Mouse (Mus musculus): Measurements from ENCODE around the gene Adam23. TPM values are rescaled to one million over a fixed set of nuclear protein-coding genes. Genes with fewer than 3 reads are reported as not detected.

The Adam23 gene
- polyA plus RNA-seq, 1 experiment: 29.4 TPM

DNA sequence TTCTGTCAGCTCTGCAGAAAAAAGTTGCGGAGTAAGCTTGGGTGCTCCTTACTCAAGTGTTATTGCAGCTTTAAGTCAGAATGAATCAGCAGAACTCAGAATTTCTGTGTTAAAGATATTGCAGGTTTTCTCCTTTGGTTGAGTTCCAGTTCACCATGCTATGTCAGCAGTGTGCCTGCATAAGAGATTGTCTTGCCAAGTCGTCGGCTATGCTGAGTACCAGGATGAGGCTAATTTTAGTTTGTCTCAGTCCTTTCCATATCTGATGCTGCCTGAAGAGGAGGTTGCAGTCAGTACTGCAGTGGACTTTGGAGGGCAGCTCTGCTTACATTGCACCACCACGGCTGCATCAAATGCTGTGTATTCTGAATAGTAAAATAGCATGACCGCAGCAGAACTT, 33.3 kb downstream of the Adam23 start:
- TF ChIP-seq CTCF (IDR thresholded peaks at IDR 0.05; ENCODE audit: borderline replicate concordance, extremely low read depth, insufficient read depth, insufficient read length) (no peak), POLR2A (IDR thresholded peaks at IDR 0.05; ENCODE audit: borderline replicate concordance, extremely low read depth, insufficient read depth, insufficient read length, poor library complexity, severe bottlenecking) (no peak)
- no peak for DNase-seq (ENCODE audit: low read depth)

DNA sequence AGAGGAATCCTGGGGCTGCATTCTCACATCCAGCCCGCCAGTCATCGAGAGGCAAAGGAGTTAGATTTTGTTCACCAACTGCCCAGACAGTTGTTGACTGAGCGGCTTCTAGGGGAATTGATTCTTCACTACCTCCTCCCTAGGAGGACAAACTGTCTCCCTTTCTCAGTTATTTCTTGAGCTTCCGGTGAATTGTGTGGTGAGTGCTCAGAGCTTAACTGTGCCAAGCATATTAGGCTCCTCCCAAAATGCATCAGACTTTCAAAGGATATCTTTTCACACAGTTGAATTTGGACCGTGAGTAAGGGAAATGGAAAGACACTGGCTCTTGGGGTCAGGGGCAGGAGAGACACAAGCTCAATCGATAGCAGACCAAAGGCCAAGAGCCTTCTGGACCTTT, 39.0 kb downstream of the Adam23 start:
- TF ChIP-seq CTCF (IDR thresholded peaks at IDR 0.05; ENCODE audit: borderline replicate concordance, extremely low read depth, insufficient read depth, insufficient read length) (no peak), POLR2A (IDR thresholded peaks at IDR 0.05; ENCODE audit: borderline replicate concordance, extremely low read depth, insufficient read depth, insufficient read length, poor library complexity, severe bottlenecking) (no peak)
- no peak for DNase-seq (ENCODE audit: low read depth)

GRCm38 (mm10) chr1:63486646-63487045, 41.0 kb downstream of the Adam23 start:
- no peak for DNase-seq (ENCODE audit: low read depth)
- TF ChIP-seq CTCF (IDR thresholded peaks at IDR 0.05; ENCODE audit: borderline replicate concordance, extremely low read depth, insufficient read depth, insufficient read length) (no peak), POLR2A (IDR thresholded peaks at IDR 0.05; ENCODE audit: borderline replicate concordance, extremely low read depth, insufficient read depth, insufficient read length, poor library complexity, severe bottlenecking) (no peak)

GRCm38 (mm10) chr1:63491001-63491400, 45.3 kb downstream of the Adam23 start:
- no peak for DNase-seq (ENCODE audit: low read depth)
- TF ChIP-seq CTCF (IDR thresholded peaks at IDR 0.05; ENCODE audit: borderline replicate concordance, extremely low read depth, insufficient read depth, insufficient read length) (no peak), POLR2A (IDR thresholded peaks at IDR 0.05; ENCODE audit: borderline replicate concordance, extremely low read depth, insufficient read depth, insufficient read length, poor library complexity, severe bottlenecking) (no peak)

GRCm38 (mm10) chr1:63493325-63493724, 47.6 kb downstream of the Adam23 start:
- DNase-seq (ENCODE audit: low read depth): no peak
- no peak for TF ChIP-seq POLR2A (IDR thresholded peaks at IDR 0.05; ENCODE audit: borderline replicate concordance, extremely low read depth, insufficient read depth, insufficient read length, poor library complexity, severe bottlenecking)
- no peak for TF ChIP-seq CTCF (IDR thresholded peaks at IDR 0.05; ENCODE audit: borderline replicate concordance, extremely low read depth, insufficient read depth, insufficient read length)

DNA sequence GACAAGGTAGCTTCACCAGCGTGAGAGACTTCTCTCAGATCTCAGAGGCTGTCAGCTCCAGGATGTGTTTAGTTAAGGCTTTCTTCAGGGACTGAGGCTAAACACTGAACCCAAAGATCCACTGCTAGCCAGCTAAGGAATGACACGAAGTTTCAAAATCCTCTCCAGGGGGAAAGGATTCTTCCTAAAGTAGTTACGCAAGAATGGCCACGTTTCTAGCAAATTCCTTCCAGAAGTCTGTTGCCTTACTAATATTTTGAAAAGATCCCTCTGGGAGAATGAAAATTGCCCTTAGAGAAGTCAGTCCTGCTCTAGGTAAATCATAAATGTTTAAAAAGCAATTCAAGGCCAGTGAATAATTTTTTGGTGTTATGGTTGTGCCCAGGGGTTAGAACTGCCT, 61.7 kb downstream of the Adam23 start:
- TF ChIP-seq POLR2A (IDR thresholded peaks at IDR 0.05; ENCODE audit: borderline replicate concordance, extremely low read depth, insufficient read depth, insufficient read length, poor library complexity, severe bottlenecking) (no peak), CTCF (IDR thresholded peaks at IDR 0.05; ENCODE audit: borderline replicate concordance, extremely low read depth, insufficient read depth, insufficient read length) (no peak)
- DNase-seq (ENCODE audit: low read depth): no peak

- peak; percentile 36 for DNase-seq (ENCODE audit: low read depth)
- TF ChIP-seq CTCF (IDR thresholded peaks at IDR 0.05; ENCODE audit: borderline replicate concordance, extremely low read depth, insufficient read depth, insufficient read length) (no peak), POLR2A (IDR thresholded peaks at IDR 0.05; ENCODE audit: borderline replicate concordance, extremely low read depth, insufficient read depth, insufficient read length, poor library complexity, severe bottlenecking) (no peak)
Observed at GRCm38 (mm10) chr1:63508801-63509200, 63.1 kb downstream of the Adam23 start.

DNA sequence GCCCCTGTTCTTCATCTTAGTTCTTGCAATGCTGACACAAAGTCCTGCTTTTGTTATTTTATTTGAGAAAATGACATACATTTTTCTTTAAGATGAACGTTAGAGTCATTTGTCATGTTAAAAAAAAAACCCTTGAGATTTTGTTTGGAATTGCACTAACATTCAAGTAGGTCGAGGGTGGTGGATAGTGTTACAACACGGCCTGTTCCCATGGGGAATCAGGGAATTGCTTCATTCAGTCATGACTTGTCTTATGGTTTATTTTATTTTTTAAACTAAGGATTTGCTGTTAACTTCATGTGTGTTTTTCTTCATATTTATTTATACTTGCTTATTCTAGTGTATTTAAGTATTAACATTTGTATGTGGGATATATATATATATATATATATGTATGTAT, 65.7 kb downstream of the Adam23 start:
- TF ChIP-seq POLR2A (IDR thresholded peaks at IDR 0.05; ENCODE audit: borderline replicate concordance, extremely low read depth, insufficient read depth, insufficient read length, poor library complexity, severe bottlenecking) (no peak), CTCF (IDR thresholded peaks at IDR 0.05; ENCODE audit: borderline replicate concordance, extremely low read depth, insufficient read depth, insufficient read length) (no peak)

GRCm38 (mm10) chr1:63517800-63518199, 72.1 kb downstream of the Adam23 start:
- DNase-seq (ENCODE audit: low read depth): no peak
- no peak for TF ChIP-seq CTCF (IDR thresholded peaks at IDR 0.05; ENCODE audit: borderline replicate concordance, extremely low read depth, insufficient read depth, insufficient read length)
- no peak for TF ChIP-seq POLR2A (IDR thresholded peaks at IDR 0.05; ENCODE audit: borderline replicate concordance, extremely low read depth, insufficient read depth, insufficient read length, poor library complexity, severe bottlenecking)

More for the DNA sequence above, 65.7 kb downstream of the Adam23 start:
- no peak for DNase-seq (ENCODE audit: low read depth)

- no peak for DNase-seq (ENCODE audit: low read depth)
- TF ChIP-seq CTCF (IDR thresholded peaks at IDR 0.05; ENCODE audit: borderline replicate concordance, extremely low read depth, insufficient read depth, insufficient read length) (no peak), POLR2A (IDR thresholded peaks at IDR 0.05; ENCODE audit: borderline replicate concordance, extremely low read depth, insufficient read depth, insufficient read length, poor library complexity, severe bottlenecking) (no peak)
Observed at GRCm38 (mm10) chr1:63518814-63519213, 73.1 kb downstream of the Adam23 start.

DNA sequence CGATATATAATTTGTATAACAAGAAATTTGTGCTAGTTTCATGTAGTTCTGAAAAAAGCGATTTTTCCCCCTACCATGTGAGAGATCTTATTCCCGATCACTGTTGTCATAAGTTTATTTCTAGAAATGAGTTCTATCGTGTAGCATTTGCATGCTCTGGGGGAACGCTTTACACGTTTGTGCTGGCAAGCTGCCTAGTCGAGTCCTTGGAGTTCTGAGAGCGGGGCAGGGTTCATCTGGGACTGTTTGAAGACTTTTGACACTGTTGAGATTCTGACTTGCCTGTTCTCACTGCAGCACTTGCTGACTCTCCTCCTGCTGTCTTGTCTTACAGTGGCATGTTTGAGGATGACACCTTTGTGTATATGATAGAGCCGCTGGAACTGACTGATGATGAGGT, 84.2 kb downstream of the Adam23 start:
- TF ChIP-seq POLR2A (IDR thresholded peaks at IDR 0.05; ENCODE audit: borderline replicate concordance, extremely low read depth, insufficient read depth, insufficient read length, poor library complexity, severe bottlenecking): no peak
- DNase-seq (ENCODE audit: low read depth): no peak

DNA sequence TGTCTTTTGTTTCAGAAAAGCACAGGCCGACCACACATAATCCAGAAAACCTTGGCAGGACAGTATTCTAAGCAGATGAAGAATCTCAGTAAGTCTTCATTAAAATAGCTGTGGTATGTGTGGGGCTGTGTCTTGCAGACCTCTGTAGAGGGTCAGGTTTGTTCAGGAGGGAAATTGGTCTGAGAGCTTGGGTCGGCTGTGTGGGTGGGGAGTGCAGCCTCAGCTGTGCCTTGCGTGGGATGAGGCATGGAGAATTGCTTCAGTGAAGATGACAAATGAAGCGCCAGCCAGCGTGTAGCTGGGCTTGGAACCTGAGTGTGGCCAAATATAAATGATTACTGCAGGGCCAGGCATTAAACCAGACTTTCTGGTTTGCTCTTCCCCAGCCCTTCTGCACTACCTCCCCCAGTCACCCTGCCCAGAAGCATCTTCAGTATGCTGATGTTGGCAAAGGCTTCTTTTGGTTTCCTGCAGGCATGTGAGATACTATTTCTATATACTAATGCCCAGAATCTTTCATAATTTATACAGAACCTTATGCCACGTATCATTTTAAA, 88.7 kb downstream of the Adam23 start:
- TF ChIP-seq CTCF (IDR thresholded peaks at IDR 0.05; ENCODE audit: borderline replicate concordance, extremely low read depth, insufficient read depth, insufficient read length) (no peak), POLR2A (IDR thresholded peaks at IDR 0.05; ENCODE audit: borderline replicate concordance, extremely low read depth, insufficient read depth, insufficient read length, poor library complexity, severe bottlenecking) (no peak)
- peak; percentile 18 for DNase-seq (ENCODE audit: low read depth)

Measured in brain, embryonic 14.5 days (tissue).